Mouse (Mus musculus) C2C12 (cell line): ENCODE data around the gene Cage1.
A peak's percentile ranks its signal among the peaks of the same experiment; 100 is the strongest.

Experiments used
- CTCF ChIP-seq: IDR thresholded peaks from one replicate; pipeline ENCODE4 v1.5.1; 2011; ENCODE audit not compliant: control insufficient read depth, insufficient read depth, insufficient read length
- MAX ChIP-seq: IDR thresholded peaks from one replicate; pipeline ENCODE4 v1.6.1; 2011; ENCODE audit warnings: mild to moderate bottlenecking, control low read depth

DNA sequence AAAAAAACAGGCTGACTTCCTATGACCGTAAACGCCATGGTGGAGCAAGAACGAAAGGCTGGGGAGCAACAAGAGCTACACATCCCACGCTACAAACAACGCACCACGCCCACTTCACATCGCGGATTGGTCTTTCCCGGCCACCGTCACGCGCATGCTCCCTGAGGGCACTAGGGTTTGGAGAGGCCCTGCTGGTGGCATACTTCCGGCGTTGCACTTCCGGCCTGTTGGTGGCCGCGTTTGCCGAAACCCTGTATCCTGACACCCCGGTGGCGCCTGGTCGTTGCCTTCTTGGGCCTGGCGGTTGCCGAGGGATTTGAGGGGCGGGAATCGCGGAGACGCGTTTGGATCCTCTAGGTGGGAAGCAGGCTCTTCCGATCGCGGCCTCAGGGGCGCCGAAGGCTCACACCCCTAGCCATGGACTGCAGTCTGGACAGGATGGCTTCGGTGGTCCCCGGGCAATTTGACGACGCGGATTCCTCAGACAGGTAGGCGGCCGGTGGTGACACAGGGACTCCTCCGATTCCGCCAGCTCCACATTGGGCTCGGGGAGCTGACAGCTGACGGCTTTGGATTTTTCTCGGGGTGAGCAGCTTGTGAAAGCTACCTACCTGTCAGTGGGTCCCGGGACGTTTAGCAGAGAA is at the start of gene Cage1:
- TF ChIP-seq CTCF (no peak), MAX (peak; percentile 40)
